Mouse (Mus musculus) CH12.LX (cell line): ENCODE results near the gene Kif6.

Experiments
- CTCF ChIP-seq, 2 experiments: IDR thresholded peaks in 1 of 2; conservative IDR thresholded peaks in 1 of 2; 2 replicates each; pipeline ENCODE4 v1.5.1; 2011 to 2012; ENCODE audit warnings: low read depth in 2 of 2, low read length in 2 of 2, improper control_type of control experiment in 1 of 2, inconsistent platforms in 1 of 2, mild to moderate bottlenecking in 1 of 2, moderate library complexity in 1 of 2
- E2F4 ChIP-seq: IDR thresholded peaks from 2 replicates; pipeline ENCODE4 v1.6.1; 2011; ENCODE audit warnings: low read depth, low read length, improper control_type of control experiment; ENCODE audit not compliant: insufficient replicate concordance
- KAT2A ChIP-seq: IDR thresholded peaks from 2 replicates; pipeline ENCODE4 v1.6.1; 2012; ENCODE audit warnings: low read length, improper control_type of control experiment, inconsistent platforms; ENCODE audit not compliant: insufficient replicate concordance
- MAFK ChIP-seq: IDR thresholded peaks from 2 replicates; pipeline ENCODE4 v1.6.1; 2011; ENCODE audit warnings: low read length, improper control_type of control experiment; ENCODE audit not compliant: insufficient replicate concordance
- MAX ChIP-seq: IDR thresholded peaks from 2 replicates; pipeline ENCODE4 v1.6.1; 2011; ENCODE audit warnings: low read length, improper control_type of control experiment
- PAX5 ChIP-seq: IDR thresholded peaks from 2 replicates; pipeline ENCODE4 v1.6.1; 2012; ENCODE audit warnings: low read length, inconsistent platforms, mixed read lengths
- POLR2A ChIP-seq: IDR thresholded peaks from 2 replicates; pipeline ENCODE4 v1.6.1; 2011; ENCODE audit warnings: low read depth, mild to moderate bottlenecking, improper control_type of control experiment, low read length

GRCm38 (mm10) chr17:49739896-49740679 lies 125.2 kb downstream of the Kif6 start:
- TF ChIP-seq MAFK (no peak), PAX5 (no peak), POLR2A (no peak), MAX (no peak), KAT2A (no peak), E2F4 (no peak), CTCF (conservative IDR thresholded peaks at IDR 0.05 in 1 of 2, IDR thresholded peaks at IDR 0.05 in 1 of 2; ENCODE audit: low read depth in 2 of 2, low read length in 2 of 2) (no peak)
